Mouse (Mus musculus) spleen, postnatal 4 days (tissue): ENCODE data around the gene Hist1h3g.
A peak's percentile ranks its signal among the peaks of the same experiment; 100 is the strongest.
"Not testable (repeated sequence)": the region's sequence is repeated elsewhere in the genome, so short reads cannot be mapped to it uniquely, and the experiment has no call there.

Source experiments
- DNase-seq, 2 experiments: peaks; one replicate each; pipeline ENCODE4 v3.0.0; 2022; ENCODE audit warnings: low spot score in 2 of 2

Gene Hist1h3g

GRCm38 (mm10) chr13:23534368-23535131 is 672 bp upstream of the Hist1h3g start:
- DNase-seq = peak; percentile 57 to 76

DNA sequence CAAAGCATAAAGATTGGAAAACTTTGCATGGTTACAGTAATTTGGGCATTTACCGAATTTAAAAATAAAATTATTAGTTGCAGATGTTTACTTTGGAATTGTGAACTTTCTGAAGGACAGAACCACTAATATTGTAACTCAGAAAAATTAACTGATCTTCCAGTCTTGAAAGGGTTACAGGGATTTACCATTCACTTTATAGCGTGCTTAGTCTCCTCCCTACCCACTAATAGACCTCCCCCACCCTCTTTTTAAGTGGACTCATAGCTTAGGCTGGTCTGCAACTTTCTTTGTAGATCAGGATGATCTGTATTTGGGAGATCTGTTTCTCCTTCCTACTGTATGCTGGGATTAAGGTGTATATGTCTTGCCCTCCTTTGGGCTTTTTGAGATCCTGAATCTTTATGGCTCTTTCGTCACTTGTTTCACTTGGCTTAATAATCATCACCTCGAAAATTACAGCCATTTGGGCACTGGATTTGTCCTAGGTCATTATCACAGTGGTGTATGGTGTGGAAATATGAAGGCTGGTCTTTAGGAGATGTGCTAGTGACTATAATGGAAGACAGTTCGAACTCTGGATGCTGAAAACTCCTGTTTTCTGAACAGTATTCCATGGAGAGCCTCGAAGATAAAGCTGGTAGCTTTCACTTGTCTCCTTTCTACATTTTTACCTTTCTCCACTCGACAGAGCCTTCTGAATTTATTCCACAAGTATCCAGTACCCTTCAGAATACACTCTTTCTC is 1.0 kb downstream of the Hist1h3g start:
- DNase-seq = peak in 1 of 2 experiments; percentile 17

DNA sequence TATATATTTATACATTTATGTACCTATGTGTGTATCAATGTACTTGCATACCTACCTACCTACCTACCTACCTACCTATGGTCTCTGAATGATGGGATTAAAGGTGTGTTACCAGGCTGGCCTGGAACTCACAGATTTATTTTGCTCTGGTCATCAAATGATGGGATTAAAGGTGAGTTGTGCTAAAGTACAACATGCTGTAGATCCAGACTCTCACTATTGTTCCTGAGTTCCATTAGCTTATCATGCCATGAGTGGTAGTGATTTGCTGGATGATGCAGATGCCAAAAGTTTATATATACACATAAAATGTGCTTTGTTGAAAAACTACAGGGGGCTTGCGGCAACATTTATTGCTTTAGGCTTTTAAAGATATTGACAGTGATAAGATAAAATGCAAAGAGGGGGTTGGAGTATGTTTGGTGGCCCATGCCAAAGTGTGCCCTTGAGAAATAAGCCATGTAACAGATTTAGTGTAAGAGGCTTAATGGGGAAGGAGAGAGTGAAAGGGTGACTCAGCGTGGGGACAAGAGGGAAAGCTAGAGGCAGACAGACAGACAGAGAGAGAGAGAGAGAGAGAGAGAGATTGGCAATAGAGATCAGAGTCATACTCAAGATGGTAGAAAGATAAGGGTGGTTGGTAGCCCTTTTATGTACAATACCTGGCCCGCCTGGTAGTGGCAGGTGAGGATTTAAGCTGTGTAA is 1.9 kb downstream of the Hist1h3g start:
- no peak for DNase-seq

DNA sequence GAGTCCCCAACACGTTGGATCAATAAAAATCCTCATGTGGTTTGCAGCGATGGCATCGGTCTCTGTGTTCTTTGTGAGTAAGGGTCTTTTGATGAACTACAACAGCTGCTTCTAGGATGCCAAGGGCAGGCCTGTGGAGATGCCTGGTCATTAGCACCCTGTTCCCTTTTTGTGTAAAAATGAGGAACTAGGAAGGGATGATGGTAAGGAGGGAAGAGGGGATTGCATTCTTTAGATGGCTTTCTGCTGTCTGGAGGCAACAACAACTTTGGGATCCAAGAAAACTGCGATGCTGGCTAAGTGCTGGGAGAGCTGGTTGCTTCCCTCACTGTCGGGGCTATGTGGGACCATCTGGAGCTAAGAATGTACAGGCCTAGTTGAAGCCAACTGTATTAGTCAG is 3.0 kb downstream of the Hist1h3g start:
- no peak for DNase-seq

DNA sequence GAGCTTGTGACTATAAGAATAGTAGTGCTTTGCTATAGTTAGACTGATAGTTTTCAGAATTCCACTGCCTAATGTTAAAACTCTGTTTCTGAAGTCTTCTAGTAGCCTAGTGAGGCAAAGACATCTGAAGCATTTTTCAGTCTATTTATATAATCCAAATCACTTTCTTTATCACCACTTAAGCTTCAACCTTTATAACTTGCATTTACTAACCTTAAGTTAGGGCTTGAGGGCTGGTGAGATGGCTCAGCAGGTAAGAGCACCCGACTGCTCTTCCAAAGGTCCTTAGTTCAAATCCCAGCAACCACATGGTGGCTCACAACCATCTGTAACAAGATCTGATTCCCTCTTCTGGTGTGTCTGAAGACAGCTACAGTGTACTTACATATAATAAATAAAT is 4.6 kb downstream of the Hist1h3g start:
- DNase-seq = not testable (repeated sequence)

DNA sequence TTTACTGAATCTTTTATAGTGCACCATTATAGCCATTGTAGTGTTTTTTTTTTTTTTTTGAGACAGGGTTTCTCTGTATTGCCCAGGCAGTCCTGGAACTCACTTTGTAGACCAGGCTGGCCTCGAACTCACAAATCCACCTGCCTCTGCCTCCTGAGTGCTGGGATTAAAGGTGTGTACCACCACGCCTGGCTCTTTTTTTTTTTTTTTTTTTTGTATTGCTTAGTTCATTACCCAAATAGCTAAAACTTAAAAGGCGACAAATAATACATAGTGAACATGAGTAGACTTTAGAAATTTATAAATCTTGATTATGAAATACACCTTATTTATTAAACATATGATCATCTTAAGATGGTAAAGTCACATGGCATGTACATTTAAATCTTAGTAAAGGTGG is 6.3 kb downstream of the Hist1h3g start:
- no peak for DNase-seq

DNA sequence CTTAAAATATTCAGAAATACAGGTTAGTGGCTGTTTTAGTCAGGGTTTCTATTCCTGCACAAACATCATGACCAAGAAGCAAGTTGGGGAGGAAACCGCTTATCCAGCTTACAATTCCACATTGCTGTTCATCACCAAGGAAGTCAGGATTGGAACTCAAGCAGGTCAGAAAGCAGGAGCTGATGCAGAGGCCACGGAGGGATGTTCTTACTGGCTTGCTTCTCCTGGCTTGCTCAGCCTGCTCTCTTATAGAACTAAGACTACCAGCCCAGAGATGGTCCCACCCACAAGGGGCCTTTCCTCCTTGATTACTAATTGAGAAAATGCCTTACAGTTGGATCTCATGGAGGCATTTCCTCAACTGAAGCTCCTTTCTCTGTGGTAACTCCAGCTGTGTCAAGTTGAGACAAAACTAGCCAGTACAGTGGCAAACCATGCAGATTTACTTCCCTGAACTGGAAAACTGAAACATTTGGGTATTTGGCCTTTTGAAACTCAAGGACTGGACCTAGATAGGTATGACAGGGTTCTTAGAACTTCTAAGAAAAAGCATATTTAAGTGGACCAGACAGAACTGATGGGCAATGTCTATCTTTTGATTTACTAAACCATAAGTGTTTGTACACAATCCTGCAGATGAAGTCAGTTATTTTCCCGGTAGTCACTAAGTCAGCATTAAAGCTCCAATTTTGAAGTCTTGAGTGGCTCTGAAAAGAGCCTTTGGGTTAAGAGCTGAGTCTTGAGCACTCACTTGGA is 7.2 kb downstream of the Hist1h3g start:
- peak; percentile 31 to 66 for DNase-seq

DNA sequence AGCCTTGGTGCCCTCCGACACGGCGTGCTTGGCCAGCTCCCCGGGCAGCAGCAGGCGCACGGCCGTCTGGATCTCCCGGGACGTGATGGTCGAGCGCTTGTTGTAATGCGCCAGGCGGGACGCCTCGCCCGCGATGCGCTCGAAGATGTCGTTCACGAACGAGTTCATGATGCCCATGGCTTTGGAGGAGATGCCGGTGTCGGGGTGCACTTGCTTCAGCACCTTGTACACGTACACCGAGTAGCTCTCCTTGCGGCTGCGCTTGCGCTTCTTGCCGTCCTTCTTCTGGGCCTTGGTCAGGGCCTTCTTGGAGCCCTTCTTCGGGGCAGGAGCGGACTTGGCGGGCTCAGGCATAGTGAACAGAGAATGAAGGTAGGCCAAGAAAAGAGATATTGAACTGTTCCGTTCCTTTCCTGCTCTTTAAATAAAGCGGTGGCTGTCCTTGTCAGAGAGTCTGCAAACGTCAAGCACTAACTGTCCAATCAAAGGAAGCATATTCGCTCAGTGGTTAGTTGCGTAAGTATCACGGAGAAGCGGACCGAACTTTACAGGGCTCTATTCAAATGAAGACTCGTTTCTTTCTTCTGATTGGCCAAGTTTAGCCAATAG is 7.9 kb downstream of the Hist1h3g start, which contains the start of gene Hist1h2bh:
Gene Hist1h2bh, minus strand, starts transcription at position 394 of the 609 bp plus-strand sequence.
- DNase-seq = peak; percentile 81 to 90

GRCm38 (mm10) chr13:23543965-23544786 is 9.0 kb downstream of the Hist1h3g start, which contains the start of gene Hist1h3f:
TSS of gene Hist1h3f (plus strand) at chr13:23544052.
- peak; percentile 85 to 93 for DNase-seq

GRCm38 (mm10) chr13:23544787-23545120 is 9.5 kb downstream of the Hist1h3g start:
- DNase-seq = peak; percentile 24 to 70

GRCm38 (mm10) chr13:23546694-23547093 is 11.5 kb downstream of the Hist1h3g start:
- DNase-seq = no peak

- DNase-seq = peak; percentile 34 to 63
These were observed 15.5 kb downstream of the Hist1h3g start for GRCm38 (mm10) chr13:23550761-23551145.

DNA sequence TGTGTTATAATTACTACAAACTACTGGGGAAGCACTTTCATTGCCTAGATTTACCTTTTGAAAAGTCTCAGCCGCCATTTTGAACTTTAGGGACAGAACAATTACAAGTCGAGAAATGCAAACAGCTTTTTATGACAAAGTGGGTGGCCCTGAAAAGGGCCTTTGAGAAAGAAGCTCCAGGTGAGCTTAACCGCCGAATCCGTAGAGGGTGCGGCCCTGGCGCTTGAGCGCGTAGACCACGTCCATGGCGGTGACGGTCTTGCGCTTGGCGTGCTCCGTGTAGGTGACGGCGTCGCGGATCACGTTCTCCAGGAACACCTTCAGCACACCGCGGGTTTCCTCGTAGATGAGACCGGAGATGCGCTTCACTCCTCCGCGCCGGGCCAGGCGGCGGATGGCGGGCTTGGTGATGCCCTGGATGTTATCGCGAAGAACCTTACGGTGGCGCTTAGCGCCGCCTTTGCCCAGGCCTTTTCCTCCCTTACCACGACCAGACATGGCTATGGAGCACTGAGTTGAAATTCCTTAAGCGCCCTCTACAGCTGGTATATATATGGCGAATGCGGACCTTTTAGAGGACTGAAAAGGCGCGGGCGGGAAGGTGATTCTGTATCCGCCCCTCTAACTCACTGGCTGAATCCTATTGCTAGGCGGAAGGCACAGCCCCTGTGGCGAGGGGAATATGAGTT is 16.1 kb downstream of the Hist1h3g start, which contains the start of gene Hist1h4f:
Gene Hist1h4f, minus strand, starts transcription at position 503 of the 689 bp plus-strand sequence.
- peak; percentile 92 to 95 for DNase-seq

GRCm38 (mm10) chr13:23551931-23552914 is 17.0 kb downstream of the Hist1h3g start:
- peak; percentile 16 to 65 for DNase-seq

DNA sequence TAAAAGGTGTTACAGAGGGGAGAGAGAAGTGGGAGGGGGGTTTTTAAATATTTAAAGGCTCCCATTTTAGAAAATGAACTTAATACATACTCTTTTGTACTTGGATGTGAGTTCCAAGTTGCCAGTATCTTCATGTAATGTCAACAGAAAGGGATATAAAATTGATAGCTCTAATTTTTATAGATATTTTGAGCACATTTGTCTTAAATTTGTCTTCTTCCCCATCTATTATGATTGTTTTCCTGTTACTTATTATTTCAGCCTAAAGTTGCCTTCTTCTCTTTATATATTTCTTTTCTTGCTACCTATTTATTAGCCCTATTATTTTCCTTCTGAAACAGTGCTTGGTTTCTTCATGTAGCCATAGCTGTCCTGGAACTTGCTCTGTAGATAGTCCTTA is 17.7 kb downstream of the Hist1h3g start, which contains the start of gene Hist1h1d:
Gene Hist1h1d, plus strand, starts transcription at position 301 of the 400 bp plus-strand sequence.
- no peak for DNase-seq

GRCm38 (mm10) chr13:23554393-23554792 is 19.2 kb downstream of the Hist1h3g start:
- DNase-seq = peak in 1 of 2 experiments; percentile 50

GRCm38 (mm10) chr13:23554925-23555838 is 20.0 kb downstream of the Hist1h3g start:
- DNase-seq = peak; percentile 92 to 98
